Mouse (Mus musculus): ENCODE results near the gene Slc12a8. TPM values are rescaled to one million over a fixed set of nuclear protein-coding genes. Genes with fewer than 3 reads are reported as not detected.

Slc12a8 gene
- polyA plus RNA-seq, 1 experiment from 2014 or later: 1.8 TPM

GRCm38 (mm10) chr16:33605647-33606596 is 88.8 kb downstream of the Slc12a8 start:
- ATAC-seq (ENCODE audit: insufficient number of reproducible peaks, insufficient read depth, low FRiP score, low read depth): no peak
- Histone ChIP-seq H3K36me3 (ENCODE audit: control insufficient read depth, insufficient read depth, low read length) (no peaks in the 10 kb centered on the region), H3K27ac (ENCODE audit: low read length) (no peak overlapping the region), H3K4me1 (ENCODE audit: control insufficient read depth, insufficient read depth, low read length) (no peaks in the 10 kb centered on the region), H3K4me3 (ENCODE audit: low read depth, low read length) (no peak overlapping the region), H3K9ac (replicated peaks; ENCODE audit: low read depth, low read length) (no peak overlapping the region), H3K9me3 (ENCODE audit: control insufficient read depth, low read depth, low read length) (no peaks in the 10 kb centered on the region), H3K4me2 (replicated peaks; ENCODE audit: low read depth, low read length) (no peak overlapping the region), H3K27me3 (ENCODE audit: control insufficient read depth, insufficient read depth, low read length) (no peaks in the 10 kb centered on the region)
- 46% methylated on average over 9 of the region's 9 CpGs for WGBS

DNA sequence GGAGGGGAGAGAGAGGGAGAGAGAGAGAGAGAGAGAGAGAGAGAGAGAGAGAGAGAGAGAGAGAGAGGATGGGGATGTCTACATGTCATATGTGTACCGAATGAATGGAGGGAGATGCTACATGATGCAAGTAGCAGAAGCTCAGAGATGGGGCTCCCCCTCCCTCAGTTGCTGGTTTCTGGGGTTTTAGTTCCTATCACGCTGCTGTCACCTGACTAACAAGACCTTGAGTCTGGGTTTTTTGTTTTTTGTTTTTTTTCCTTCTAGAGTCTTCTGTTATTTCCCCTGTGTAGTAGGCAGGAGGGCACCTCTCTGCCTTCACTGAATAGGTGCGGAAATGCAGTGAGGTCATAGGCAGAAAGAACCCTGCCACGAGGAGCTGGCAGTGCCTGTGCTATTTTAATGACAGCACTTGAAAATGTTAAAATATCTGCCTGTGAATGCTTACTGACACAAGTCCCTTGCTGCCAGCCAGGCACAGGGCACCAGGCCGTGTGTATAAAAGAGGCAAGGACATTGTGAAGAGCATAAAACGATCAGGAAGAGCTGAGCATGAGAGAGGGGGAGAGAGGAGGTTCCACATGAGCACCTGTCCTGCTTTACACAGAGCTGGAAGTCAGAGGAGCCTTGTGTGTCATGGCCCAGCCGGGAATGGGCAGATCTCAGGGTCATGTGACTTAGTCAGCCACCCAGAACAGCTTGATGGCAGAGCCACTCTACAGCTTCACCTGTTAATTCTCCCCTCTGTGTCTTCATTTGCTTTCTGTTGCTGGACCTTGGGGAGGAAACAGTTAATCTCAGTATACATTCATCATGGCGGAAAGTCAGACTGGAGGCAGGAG is 89.8 kb downstream of the Slc12a8 start:
- ATAC-seq (ENCODE audit: insufficient number of reproducible peaks, insufficient read depth, low FRiP score, low read depth): no peak
- H3K9ac ChIP-seq (replicated peaks; ENCODE audit: low read depth, low read length): no peak overlapping the region
- H3K4me3 ChIP-seq (ENCODE audit: low read depth, low read length): no peak overlapping the region
- 53% methylated on average over 8 of the region's 8 CpGs for WGBS
- H3K4me1 ChIP-seq (ENCODE audit: control insufficient read depth, insufficient read depth, low read length): no peaks in the 10 kb centered on the region
- H3K27me3 ChIP-seq (ENCODE audit: control insufficient read depth, insufficient read depth, low read length): no peaks in the 10 kb centered on the region
- no peak overlapping the region for H3K4me2 ChIP-seq (replicated peaks; ENCODE audit: low read depth, low read length)
- H3K27ac ChIP-seq (ENCODE audit: low read length): no peak overlapping the region
- H3K36me3 ChIP-seq (ENCODE audit: control insufficient read depth, insufficient read depth, low read length): no peaks in the 10 kb centered on the region
- H3K9me3 ChIP-seq (ENCODE audit: control insufficient read depth, low read depth, low read length): no peaks in the 10 kb centered on the region

DNA sequence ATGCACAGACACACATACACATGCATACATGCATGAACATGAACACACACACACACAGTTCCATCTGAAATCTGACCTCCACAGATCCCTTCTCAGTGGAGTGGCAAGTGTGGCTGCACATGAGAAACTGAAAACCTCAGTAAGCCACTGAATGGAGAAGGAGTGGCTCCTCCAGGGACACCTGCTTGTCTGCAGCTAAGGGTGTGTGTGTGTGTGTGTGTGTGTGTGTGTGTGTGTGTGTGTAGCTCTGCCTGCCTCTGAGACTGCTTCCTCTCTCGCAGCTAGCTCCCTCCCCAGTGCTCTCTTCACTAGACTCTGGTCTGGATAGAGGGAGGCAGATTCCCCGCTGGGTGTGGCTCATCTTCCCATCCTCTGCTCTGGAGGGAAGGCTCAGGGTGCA is 92.4 kb downstream of the Slc12a8 start:
- H3K27ac ChIP-seq (ENCODE audit: low read length): no peak overlapping the region
- H3K4me3 ChIP-seq (ENCODE audit: low read depth, low read length): no peak overlapping the region
- no peak overlapping the region for H3K9ac ChIP-seq (replicated peaks; ENCODE audit: low read depth, low read length)
- H3K36me3 ChIP-seq (ENCODE audit: control insufficient read depth, insufficient read depth, low read length): no peaks in the 10 kb centered on the region
- no peak overlapping the region for H3K4me2 ChIP-seq (replicated peaks; ENCODE audit: low read depth, low read length)
- no peak for ATAC-seq (ENCODE audit: insufficient number of reproducible peaks, insufficient read depth, low FRiP score, low read depth)
- no peaks in the 10 kb centered on the region for H3K27me3 ChIP-seq (ENCODE audit: control insufficient read depth, insufficient read depth, low read length)
- whole genome bisulfite sequencing: 55% methylated on average over 2 of the region's 2 CpGs
- no peaks in the 10 kb centered on the region for H3K4me1 ChIP-seq (ENCODE audit: control insufficient read depth, insufficient read depth, low read length)
- no peaks in the 10 kb centered on the region for H3K9me3 ChIP-seq (ENCODE audit: control insufficient read depth, low read depth, low read length)

DNA sequence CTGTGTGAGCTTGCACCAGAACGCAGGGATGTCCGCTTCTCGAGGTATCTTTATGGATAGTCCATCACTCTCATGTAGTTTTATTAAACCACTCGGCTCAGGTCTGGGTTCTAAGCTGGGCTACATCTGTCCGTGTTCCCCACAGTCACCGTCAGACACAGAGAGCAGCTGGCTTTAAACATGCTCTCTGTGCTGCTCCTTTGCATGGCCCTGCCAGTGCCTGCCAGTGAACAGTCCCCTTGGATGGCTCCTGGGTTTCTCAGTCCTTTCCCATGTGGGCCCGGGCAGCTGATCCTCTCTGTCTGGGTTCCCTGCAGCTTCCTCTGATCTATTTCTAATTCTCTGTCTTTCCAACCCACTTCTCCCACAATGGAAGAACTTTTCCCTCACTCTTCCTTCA is 93.3 kb downstream of the Slc12a8 start:
- WGBS: 85% methylated on average over 7 of the region's 7 CpGs
- H3K9me3 ChIP-seq (ENCODE audit: control insufficient read depth, low read depth, low read length): no peaks in the 10 kb centered on the region
- H3K4me1 ChIP-seq (ENCODE audit: control insufficient read depth, insufficient read depth, low read length): no peaks in the 10 kb centered on the region
- H3K4me2 ChIP-seq (replicated peaks; ENCODE audit: low read depth, low read length): no peak overlapping the region
- no peaks in the 10 kb centered on the region for H3K27me3 ChIP-seq (ENCODE audit: control insufficient read depth, insufficient read depth, low read length)
- H3K4me3 ChIP-seq (ENCODE audit: low read depth, low read length): no peak overlapping the region
- no peak overlapping the region for H3K9ac ChIP-seq (replicated peaks; ENCODE audit: low read depth, low read length)
- ATAC-seq (ENCODE audit: insufficient number of reproducible peaks, insufficient read depth, low FRiP score, low read depth): no peak
- H3K36me3 ChIP-seq (ENCODE audit: control insufficient read depth, insufficient read depth, low read length): no peaks in the 10 kb centered on the region
- H3K27ac ChIP-seq (ENCODE audit: low read length): no peak overlapping the region

DNA sequence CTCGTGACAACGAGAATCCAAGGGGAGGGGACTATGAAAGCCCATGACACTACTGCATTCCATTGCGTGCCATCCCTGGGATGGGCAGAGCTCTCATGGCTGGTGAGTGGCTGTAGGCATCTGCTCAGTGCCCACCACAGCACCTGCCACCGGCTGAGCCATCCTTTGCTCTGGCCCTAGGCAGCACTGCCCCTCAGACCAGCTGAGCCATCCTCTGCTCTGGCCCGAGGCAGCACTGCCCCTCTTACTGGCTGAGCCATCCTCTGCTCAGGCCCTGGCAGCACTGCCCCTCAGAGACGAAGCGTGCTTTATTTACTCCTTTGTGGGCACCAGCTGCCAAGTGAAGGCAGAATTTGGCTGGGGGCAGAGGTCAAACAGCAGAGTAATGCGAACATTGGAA is 94.2 kb downstream of the Slc12a8 start:
- H3K9me3 ChIP-seq (ENCODE audit: control insufficient read depth, low read depth, low read length): no peaks in the 10 kb centered on the region
- no peaks in the 10 kb centered on the region for H3K27me3 ChIP-seq (ENCODE audit: control insufficient read depth, insufficient read depth, low read length)
- H3K9ac ChIP-seq (replicated peaks; ENCODE audit: low read depth, low read length): no peak overlapping the region
- no peak overlapping the region for H3K4me3 ChIP-seq (ENCODE audit: low read depth, low read length)
- no peak overlapping the region for H3K27ac ChIP-seq (ENCODE audit: low read length)
- H3K36me3 ChIP-seq (ENCODE audit: control insufficient read depth, insufficient read depth, low read length): no peaks in the 10 kb centered on the region
- 76% methylated on average over 8 of the region's 8 CpGs for WGBS
- no peaks in the 10 kb centered on the region for H3K4me1 ChIP-seq (ENCODE audit: control insufficient read depth, insufficient read depth, low read length)
- no peak overlapping the region for H3K4me2 ChIP-seq (replicated peaks; ENCODE audit: low read depth, low read length)
- no peak for ATAC-seq (ENCODE audit: insufficient number of reproducible peaks, insufficient read depth, low FRiP score, low read depth)

DNA sequence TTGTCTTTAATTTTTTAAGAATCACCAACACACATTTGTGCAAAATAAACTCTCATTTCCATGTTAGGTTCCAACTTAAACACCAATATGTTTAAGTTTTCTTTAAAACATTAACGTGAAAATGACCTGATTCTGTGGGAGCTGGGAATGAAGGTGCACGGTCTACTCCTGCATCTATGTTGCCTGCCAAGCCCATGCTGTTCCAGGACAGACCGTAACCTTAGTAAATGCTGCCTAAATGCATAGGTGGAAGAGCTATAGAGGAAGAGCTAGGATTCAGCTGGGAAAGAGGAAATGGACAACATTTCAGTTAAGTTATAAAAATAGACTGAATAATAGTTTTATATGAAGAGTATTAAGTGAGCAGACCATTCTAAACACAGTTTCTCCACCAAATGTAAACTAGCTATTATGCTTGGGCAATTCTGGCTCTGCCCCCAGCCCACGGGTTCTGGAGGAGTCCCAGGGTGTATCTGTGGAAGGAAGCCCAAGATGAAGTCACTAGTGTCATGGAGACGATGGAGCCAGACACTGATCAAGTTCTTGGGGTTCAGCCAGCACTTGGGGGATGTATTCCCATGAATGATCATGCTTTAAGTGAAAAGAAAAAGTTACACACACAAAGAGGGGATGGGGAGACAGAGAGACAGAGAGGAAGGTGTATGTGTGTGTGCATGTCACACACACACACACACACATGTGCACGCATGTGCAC is 95.1 kb downstream of the Slc12a8 start:
- no peak overlapping the region for H3K9ac ChIP-seq (replicated peaks; ENCODE audit: low read depth, low read length)
- ATAC-seq (ENCODE audit: insufficient number of reproducible peaks, insufficient read depth, low FRiP score, low read depth): no peak
- H3K4me1 ChIP-seq (ENCODE audit: control insufficient read depth, insufficient read depth, low read length): no peaks in the 10 kb centered on the region
- H3K27me3 ChIP-seq (ENCODE audit: control insufficient read depth, insufficient read depth, low read length): no peaks in the 10 kb centered on the region
- WGBS: 68% methylated on average over 6 of the region's 6 CpGs
- H3K36me3 ChIP-seq (ENCODE audit: control insufficient read depth, insufficient read depth, low read length): no peaks in the 10 kb centered on the region
- no peak overlapping the region; the same call in 1 of the 2 replicates for H3K27ac ChIP-seq (ENCODE audit: low read length)
- no peaks in the 10 kb centered on the region for H3K9me3 ChIP-seq (ENCODE audit: control insufficient read depth, low read depth, low read length)
- H3K4me2 ChIP-seq (replicated peaks; ENCODE audit: low read depth, low read length): no peak overlapping the region
- no peak overlapping the region for H3K4me3 ChIP-seq (ENCODE audit: low read depth, low read length)

DNA sequence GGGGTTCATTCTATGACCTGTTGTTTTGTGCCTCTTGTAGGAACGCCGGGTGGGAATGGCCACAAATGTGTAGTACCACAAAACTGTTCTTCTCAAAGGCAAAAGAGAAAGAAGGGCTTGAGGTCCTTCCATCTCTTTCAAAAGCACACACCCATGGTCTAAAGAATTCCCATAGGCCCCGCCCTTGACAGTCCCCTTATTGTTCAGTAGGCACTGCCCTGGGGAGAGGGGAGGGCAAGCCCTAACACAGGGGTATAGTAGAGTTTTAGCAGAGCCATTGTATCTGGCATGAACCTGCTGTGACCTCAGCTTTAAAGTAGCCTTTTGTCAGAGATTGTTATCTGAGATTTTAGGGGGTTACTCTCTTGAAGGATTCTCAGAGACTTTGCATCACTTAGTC is 98.9 kb downstream of the Slc12a8 start:
- H3K4me3 ChIP-seq (ENCODE audit: low read depth, low read length): no peak overlapping the region
- H3K9ac ChIP-seq (replicated peaks; ENCODE audit: low read depth, low read length): no peak overlapping the region
- H3K9me3 ChIP-seq (ENCODE audit: control insufficient read depth, low read depth, low read length): no peaks in the 10 kb centered on the region
- ATAC-seq (ENCODE audit: insufficient number of reproducible peaks, insufficient read depth, low FRiP score, low read depth): no peak
- no peak overlapping the region for H3K4me2 ChIP-seq (replicated peaks; ENCODE audit: low read depth, low read length)
- H3K27me3 ChIP-seq (ENCODE audit: control insufficient read depth, insufficient read depth, low read length): no peaks in the 10 kb centered on the region
- H3K27ac ChIP-seq (ENCODE audit: low read length): no peak overlapping the region
- WGBS: 86% methylated on average over 3 of the region's 3 CpGs
- H3K36me3 ChIP-seq (ENCODE audit: control insufficient read depth, insufficient read depth, low read length): no peaks in the 10 kb centered on the region
- H3K4me1 ChIP-seq (ENCODE audit: control insufficient read depth, insufficient read depth, low read length): no peaks in the 10 kb centered on the region

DNA sequence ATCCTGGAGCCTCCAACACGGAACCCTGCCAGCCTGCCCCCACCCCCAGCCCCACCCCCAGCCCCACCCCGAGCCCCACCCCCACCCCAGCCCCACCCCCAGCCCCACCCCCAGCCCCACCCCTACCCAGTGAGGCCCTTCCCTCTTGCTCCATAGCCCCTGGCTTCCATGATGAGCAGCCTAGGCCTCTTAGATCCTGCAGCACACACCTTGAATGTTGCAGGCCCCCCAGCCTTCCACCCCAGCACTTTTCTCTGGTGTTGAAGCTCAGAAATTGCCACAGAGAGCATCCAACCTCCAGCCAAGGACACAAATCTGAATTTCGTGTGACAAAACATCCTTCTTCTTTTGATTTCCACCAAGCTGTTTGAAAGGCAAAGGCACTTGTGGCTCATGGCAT is 104.7 kb downstream of the Slc12a8 start:
- H3K4me3 ChIP-seq (ENCODE audit: low read depth, low read length): no peak overlapping the region
- no peaks in the 10 kb centered on the region for H3K36me3 ChIP-seq (ENCODE audit: control insufficient read depth, insufficient read depth, low read length)
- H3K4me2 ChIP-seq (replicated peaks; ENCODE audit: low read depth, low read length): no peak overlapping the region
- no peaks in the 10 kb centered on the region for H3K9me3 ChIP-seq (ENCODE audit: control insufficient read depth, low read depth, low read length)
- H3K4me1 ChIP-seq (ENCODE audit: control insufficient read depth, insufficient read depth, low read length): no peaks in the 10 kb centered on the region
- no peak overlapping the region for H3K9ac ChIP-seq (replicated peaks; ENCODE audit: low read depth, low read length)
- no peak overlapping the region for H3K27ac ChIP-seq (ENCODE audit: low read length)
- 48% methylated on average over 3 of the region's 3 CpGs for WGBS
- H3K27me3 ChIP-seq (ENCODE audit: control insufficient read depth, insufficient read depth, low read length): no peaks in the 10 kb centered on the region
- ATAC-seq (ENCODE audit: insufficient number of reproducible peaks, insufficient read depth, low FRiP score, low read depth): no peak

All from stomach, embryonic 14.5 days (tissue).